Mouse (Mus musculus): ENCODE results near the gene Mob3b.

DNA sequence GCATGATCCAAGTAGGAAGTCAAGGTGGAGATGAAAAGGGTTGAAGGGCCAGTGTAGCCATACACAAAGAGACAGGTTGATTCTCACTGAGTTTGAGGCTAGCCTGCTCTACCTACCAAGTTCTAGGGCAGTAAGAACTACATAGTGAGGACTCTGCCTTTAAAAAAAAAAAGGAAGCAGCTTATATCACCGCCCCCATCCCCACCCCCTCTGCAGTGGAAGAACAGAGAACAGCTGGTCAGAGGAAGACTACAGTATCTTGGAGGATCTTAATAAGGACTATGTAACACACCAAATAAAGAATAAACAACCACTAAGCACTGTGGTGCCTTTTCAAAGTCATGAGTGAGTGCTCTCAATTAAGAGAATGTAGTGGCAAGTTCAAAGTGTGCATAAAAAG, 138.9 kb downstream of the Mob3b start:
- TF ChIP-seq CTCF (IDR thresholded peaks at IDR 0.05; ENCODE audit: low read depth) (no peak), EP300 (IDR thresholded peaks at IDR 0.05; ENCODE audit: low read depth) (no peak)
